Mouse (Mus musculus): Measurements from ENCODE around the gene Gm20388.

DNA sequence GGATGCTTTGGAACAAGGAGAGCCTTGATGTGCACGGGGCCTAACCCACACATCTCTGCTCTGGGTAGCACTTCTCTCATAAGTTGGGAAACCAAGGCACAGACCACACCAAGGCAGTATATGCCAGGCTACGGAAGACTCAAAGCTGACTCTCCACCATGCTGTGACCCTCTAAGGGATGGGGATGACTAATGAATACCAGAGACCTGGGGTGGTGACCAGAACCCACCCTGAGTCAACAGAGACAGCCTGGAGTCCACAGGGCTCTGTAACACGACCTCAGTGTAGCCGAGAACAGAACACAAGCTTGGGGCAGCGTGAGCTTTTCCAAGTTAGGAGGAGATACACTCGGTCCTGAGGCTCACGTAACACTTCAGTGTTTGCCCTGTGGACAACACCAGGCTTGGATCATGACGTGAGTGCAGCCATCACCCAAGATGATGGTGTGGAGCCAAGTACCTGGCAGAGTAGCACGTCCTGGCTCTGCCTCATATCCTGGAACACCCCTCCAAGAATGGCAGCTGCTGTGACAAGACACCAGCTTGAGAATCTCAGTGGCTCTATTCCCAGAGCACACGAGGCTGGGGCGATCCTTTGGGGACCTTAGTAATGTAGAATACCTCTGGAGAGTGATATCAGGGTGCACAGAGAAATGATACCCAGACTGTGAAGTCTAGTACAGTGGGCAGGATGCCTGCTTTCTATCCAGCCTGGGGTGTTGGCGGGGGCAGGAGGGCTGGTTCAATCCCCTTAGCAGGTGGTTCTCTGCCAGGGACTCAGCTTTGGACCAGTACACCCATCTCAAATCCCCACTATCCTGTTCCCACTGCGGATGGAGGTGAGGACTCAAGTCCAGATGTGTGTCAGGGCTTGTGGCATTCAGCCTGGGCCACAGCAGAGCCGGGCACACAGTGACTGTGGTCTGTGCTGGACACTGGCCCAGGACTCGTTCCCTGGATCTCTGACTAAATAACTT lies 1979.5 kb downstream of the Gm20388 start:
- TF ChIP-seq POLR2A (IDR thresholded peaks at IDR 0.05; ENCODE audit: borderline replicate concordance, insufficient read depth, low read length) = no peak
- TF ChIP-seq CTCF (IDR thresholded peaks at IDR 0.05; ENCODE audit: borderline replicate concordance, insufficient read depth, low read depth, low read length) = no peak
